Mouse (Mus musculus): Measurements from ENCODE around the gene Gadd45a.

The Gadd45a gene

GRCm38 (mm10) chr6:66986063-66986462, 51.2 kb downstream of the Gadd45a start:
- peak; percentile 39 for DNase-seq (ENCODE audit: low read depth, low spot score)

GRCm38 (mm10) chr6:66985500-66985899, 51.8 kb downstream of the Gadd45a start:
- DNase-seq (ENCODE audit: low read depth, low spot score): peak; percentile 29
